Mouse (Mus musculus) MEL (cell line): ENCODE data around the gene Kcnk2. TPM values are rescaled to one million over a fixed set of nuclear protein-coding genes. Genes with fewer than 3 reads are reported as not detected.

Experiments used
- DNase-seq: peaks from one replicate; pipeline ENCODE4 v3.0.0; 2011; ENCODE audit warnings: low read depth, low spot score
- H3K27ac ChIP-seq: 2 replicates; pipeline ENCODE4 v1.5.1; 2012; ENCODE audit warnings: low read depth, mild to moderate bottlenecking, control low read depth, low read length, moderate library complexity; ENCODE audit not compliant: control insufficient read depth
- H3K27me3 ChIP-seq, 2 experiments: fragments of 150-350 bp in 1 of 2; sonication (generic) in 1 of 2; 2 replicates each; pipeline ENCODE4 v1.6.1; 2012; ENCODE audit warnings: low read length in 2 of 2, mild to moderate bottlenecking in 2 of 2, improper control_type of control experiment in 1 of 2, moderate library complexity in 1 of 2; ENCODE audit not compliant: insufficient read depth in 2 of 2, control insufficient read depth in 1 of 2
- H3K36me3 ChIP-seq, 2 experiments: 2 replicates each; pipeline ENCODE4 v1.6.1; 2012 to 2014; ENCODE audit warnings: low read length in 2 of 2, improper control_type of control experiment in 1 of 2, inconsistent platforms in 1 of 2, mild to moderate bottlenecking in 1 of 2; ENCODE audit not compliant: insufficient read depth in 2 of 2, control insufficient read depth in 1 of 2
- H3K4me1 ChIP-seq, 2 experiments: fragments of 150-350 bp in 1 of 2; sonication (generic) in 1 of 2; 2 replicates each; pipeline ENCODE4 v1.6.1; 2012; ENCODE audit warnings: low read length in 2 of 2, improper control_type of control experiment in 1 of 2, mild to moderate bottlenecking in 1 of 2; ENCODE audit not compliant: insufficient read depth in 2 of 2, control insufficient read depth in 1 of 2
- H3K4me3 ChIP-seq, 2 experiments: fragments of 150-350 bp in 1 of 2; sonication (generic) in 1 of 2; 2 replicates each; pipeline ENCODE4 v1.5.1; 2012; ENCODE audit warnings: low read depth in 2 of 2, low read length in 2 of 2, mild to moderate bottlenecking in 2 of 2, moderate library complexity in 2 of 2, control low read depth in 1 of 2, improper control_type of control experiment in 1 of 2; ENCODE audit not compliant: control insufficient read depth in 1 of 2, insufficient read depth in 1 of 2
- H3K79me2 ChIP-seq: 2 replicates; pipeline ENCODE4 v1.6.1; 2012; ENCODE audit warnings: mild to moderate bottlenecking, low read length, moderate library complexity; ENCODE audit not compliant: control insufficient read depth, poor library complexity, insufficient read depth
- H3K9ac ChIP-seq: 2 replicates; pipeline ENCODE4 v1.6.1; 2012; ENCODE audit warnings: low read depth, mild to moderate bottlenecking, control low read depth, low read length, moderate library complexity; ENCODE audit not compliant: control insufficient read depth, poor library complexity, severe bottlenecking
- H3K9me3 ChIP-seq: fragments of 150-350 bp; sonication (generic); replicated peaks from 2 replicates; pipeline ENCODE4 v1.6.1; 2012; ENCODE audit warnings: mild to moderate bottlenecking, low read length, improper control_type of control experiment, moderate library complexity; ENCODE audit not compliant: insufficient read depth
- BHLHE40 ChIP-seq: IDR thresholded peaks from 2 replicates; pipeline ENCODE4 v1.6.1; 2012; ENCODE audit warnings: low read depth, mild to moderate bottlenecking, inconsistent platforms, low read length, improper control_type of control experiment, borderline replicate concordance
- CHD1 ChIP-seq: IDR thresholded peaks from 2 replicates; pipeline ENCODE4 v1.6.1; 2012; ENCODE audit warnings: low read depth, mild to moderate bottlenecking, inconsistent platforms, low read length, improper control_type of control experiment
- CHD2 ChIP-seq: IDR thresholded peaks from 2 replicates; pipeline ENCODE4 v1.6.1; 2011; ENCODE audit warnings: low read length, improper control_type of control experiment
- CTCF ChIP-seq, 3 experiments: IDR thresholded peaks in 2 of 3; conservative IDR thresholded peaks in 1 of 3; 2 replicates each; pipeline ENCODE4 v1.5.1; 2011 to 2012; ENCODE audit warnings: low read length in 3 of 3, low read depth in 2 of 3, mild to moderate bottlenecking in 2 of 3, improper control_type of control experiment in 1 of 3, inconsistent platforms in 1 of 3, mixed read lengths in 1 of 3, moderate library complexity in 1 of 3; ENCODE audit not compliant: control insufficient read depth in 1 of 3, insufficient read depth in 1 of 3, poor library complexity in 1 of 3, severe bottlenecking in 1 of 3
- ELF1 ChIP-seq: IDR thresholded peaks from 2 replicates; pipeline ENCODE4 v1.6.1; 2014; ENCODE audit warnings: low read depth, mild to moderate bottlenecking, inconsistent platforms, low read length, improper control_type of control experiment, moderate library complexity
- EP300 ChIP-seq, 2 experiments: IDR thresholded peaks; 2 replicates each; pipeline ENCODE4 v1.6.1; 2011; ENCODE audit warnings: improper control_type of control experiment in 2 of 2, low read length in 2 of 2, low read depth in 1 of 2, mild to moderate bottlenecking in 1 of 2
- GABPA ChIP-seq: IDR thresholded peaks from 2 replicates; pipeline ENCODE4 v1.6.1; 2012; ENCODE audit warnings: low read depth, mild to moderate bottlenecking, inconsistent platforms, low read length, improper control_type of control experiment, moderate library complexity
- HCFC1 ChIP-seq: IDR thresholded peaks from 2 replicates; pipeline ENCODE4 v1.6.1; 2012; ENCODE audit warnings: low read depth, mild to moderate bottlenecking, inconsistent platforms, low read length, improper control_type of control experiment, moderate library complexity
- KAT2A ChIP-seq: conservative IDR thresholded peaks from 2 replicates; pipeline ENCODE4 v1.6.1; 2012; ENCODE audit warnings: low read depth, low read length, improper control_type of control experiment, inconsistent platforms
- MAFK ChIP-seq: IDR thresholded peaks from 2 replicates; pipeline ENCODE4 v1.6.1; 2011; ENCODE audit warnings: low read depth, mild to moderate bottlenecking, low read length, improper control_type of control experiment, borderline replicate concordance
- MAZ ChIP-seq: IDR thresholded peaks from 2 replicates; pipeline ENCODE4 v1.6.1; 2012; ENCODE audit warnings: low read depth, mild to moderate bottlenecking, inconsistent platforms, low read length, improper control_type of control experiment
- MXI1 ChIP-seq: IDR thresholded peaks from 2 replicates; pipeline ENCODE4 v1.6.1; 2011; ENCODE audit warnings: mild to moderate bottlenecking, low read depth, low read length, improper control_type of control experiment
- MYB ChIP-seq: IDR thresholded peaks from 2 replicates; pipeline ENCODE4 v1.6.1; 2011; ENCODE audit warnings: mild to moderate bottlenecking, low read depth, low read length, improper control_type of control experiment
- POLR2AphosphoS2 ChIP-seq: IDR thresholded peaks from 2 replicates; pipeline ENCODE4 v1.6.1; 2011; ENCODE audit warnings: low read length, improper control_type of control experiment
- POLR2AphosphoS5 ChIP-seq: IDR thresholded peaks from 2 replicates; pipeline ENCODE4 v1.6.1; 2012; ENCODE audit warnings: low read depth, borderline replicate concordance, mild to moderate bottlenecking, inconsistent platforms, low read length, moderate library complexity, mixed read lengths
- RCOR1 ChIP-seq: IDR thresholded peaks from 2 replicates; pipeline ENCODE4 v1.6.1; 2012; ENCODE audit warnings: low read depth, mild to moderate bottlenecking, inconsistent platforms, low read length, improper control_type of control experiment
- TAL1 ChIP-seq: IDR thresholded peaks from 2 replicates; pipeline ENCODE4 v1.6.1; 2012; ENCODE audit warnings: mild to moderate bottlenecking, inconsistent platforms, low read length, moderate library complexity, mixed read lengths
- TCF12 ChIP-seq: IDR thresholded peaks from 2 replicates; pipeline ENCODE4 v1.6.1; 2014; ENCODE audit warnings: low read depth, mild to moderate bottlenecking, inconsistent platforms, low read length, improper control_type of control experiment, moderate library complexity
- polyA plus RNA-seq, 2 experiments: library from polyadenylated mRNA; stranded (reverse) in 1 of 2; unstranded in 1 of 2; fragments of >175 nt in 1 of 2; fragments of >200 nt in 1 of 2; gene quantifications; 2 replicates each; pipeline versions ENCODE4 v1.2.1 to v1.2.4; 2012; ENCODE audit warnings: low replicate concordance in 2 of 2, low read depth in 1 of 2; ENCODE audit not compliant: insufficient read length in 2 of 2, insufficient read depth in 1 of 2, missing spikeins in 1 of 2
- total RNA-seq: library from RNA; depleted of rRNA; stranded (reverse); fragments of 300-350 nt; gene quantifications from 2 replicates; pipeline ENCODE4 v1.2.3, GENCODE M21; 2012

The Kcnk2 gene
- total and polyA plus RNA-seq, 3 experiments = not detected

GRCm38 (mm10) chr1:189431479-189431878 is 29.4 kb upstream of the Kcnk2 start:
- no peak for DNase-seq
- no peaks in the 10 kb centered on the region for H3K9me3 ChIP-seq
- H3K9ac ChIP-seq = no peak overlapping the region
- H3K4me1 ChIP-seq = no peaks in the 10 kb centered on the region
- H3K36me3 ChIP-seq = no peaks in the 10 kb centered on the region
- H3K79me2 ChIP-seq = no peaks in the 10 kb centered on the region
- TF ChIP-seq GABPA (no peak), MAZ (no peak), POLR2AphosphoS5 (no peak), BHLHE40 (no peak), RCOR1 (no peak), ELF1 (no peak)
- H3K27ac ChIP-seq = no peak overlapping the region
- H3K4me3 ChIP-seq = no peak overlapping the region
- no peaks in the 10 kb centered on the region for H3K27me3 ChIP-seq

GRCm38 (mm10) chr1:189430534-189430933 is 28.5 kb upstream of the Kcnk2 start:
- Histone ChIP-seq H3K9me3 (no peaks in the 10 kb centered on the region), H3K27ac (no peak overlapping the region), H3K4me1 (no peaks in the 10 kb centered on the region), H3K4me3 (no peak overlapping the region), H3K27me3 (no peaks in the 10 kb centered on the region)
- no peak for DNase-seq
- no peak for TF ChIP-seq CHD1
- TF ChIP-seq RCOR1 = no peak
- TF ChIP-seq POLR2AphosphoS2 = no peak
- TF ChIP-seq MYB = no peak
- TF ChIP-seq MAFK = no peak
- TF ChIP-seq CTCF (IDR thresholded peaks at IDR 0.05 in 2 of 3, conservative IDR thresholded peaks at IDR 0.05 in 1 of 3; ENCODE audit: control insufficient read depth in 1 of 3, insufficient read depth in 1 of 3, low read depth in 2 of 3, low read length in 3 of 3, poor library complexity in 1 of 3, severe bottlenecking in 1 of 3) = no peak
- TF ChIP-seq EP300 (IDR thresholded peaks at IDR 0.05; ENCODE audit: low read depth in 1 of 2, low read length in 2 of 2) = no peak
- no peak for TF ChIP-seq HCFC1
- no peak for TF ChIP-seq MXI1
- no peak for TF ChIP-seq TCF12
- TF ChIP-seq KAT2A = no peak
- TF ChIP-seq CHD2 = no peak
- TF ChIP-seq TAL1 = no peak
- TF ChIP-seq, all 39 proteins: peak for 0
- Histone ChIP-seq H3K79me2 (no peaks in the 10 kb centered on the region), H3K36me3 (no peaks in the 10 kb centered on the region), H3K9ac (no peak overlapping the region)
